Mouse (Mus musculus) adrenal gland, postnatal 14 days (tissue): Measurements from ENCODE around the gene Mecom. TPM values are rescaled to one million over a fixed set of nuclear protein-coding genes. Genes with fewer than 3 reads are reported as not detected.

Source experiments
- DNase-seq: peaks from one replicate; pipeline ENCODE4 v3.0.0; 2021; ENCODE audit warnings: mixed read lengths
- total RNA-seq: library from RNA; stranded (reverse); gene quantifications from 2 replicates; pipeline ENCODE4 v1.2.3, GENCODE M21; 2021

Mecom gene
- total RNA-seq, 1 experiment from 2014 or later, result 15.4 TPM

DNA sequence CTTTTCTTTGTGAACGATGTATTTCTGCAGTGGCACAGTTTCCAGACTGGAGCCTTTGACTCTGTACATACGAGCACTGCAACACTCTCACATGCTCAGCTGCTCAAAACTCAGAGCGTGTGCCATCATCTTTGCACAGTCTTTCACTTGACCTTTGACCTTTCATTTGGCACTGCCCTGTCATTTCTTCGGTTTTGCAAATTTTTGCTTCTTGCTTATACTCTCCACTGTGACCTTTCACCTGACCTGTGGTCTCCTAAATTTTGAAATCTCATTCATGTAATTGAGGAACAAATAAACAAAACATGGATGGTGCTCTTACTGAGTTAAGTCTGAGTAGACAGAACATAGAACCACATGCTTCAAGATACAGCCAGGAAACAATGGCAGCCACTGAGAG is 446.7 kb downstream of the Mecom start:
- no peak for DNase-seq

DNA sequence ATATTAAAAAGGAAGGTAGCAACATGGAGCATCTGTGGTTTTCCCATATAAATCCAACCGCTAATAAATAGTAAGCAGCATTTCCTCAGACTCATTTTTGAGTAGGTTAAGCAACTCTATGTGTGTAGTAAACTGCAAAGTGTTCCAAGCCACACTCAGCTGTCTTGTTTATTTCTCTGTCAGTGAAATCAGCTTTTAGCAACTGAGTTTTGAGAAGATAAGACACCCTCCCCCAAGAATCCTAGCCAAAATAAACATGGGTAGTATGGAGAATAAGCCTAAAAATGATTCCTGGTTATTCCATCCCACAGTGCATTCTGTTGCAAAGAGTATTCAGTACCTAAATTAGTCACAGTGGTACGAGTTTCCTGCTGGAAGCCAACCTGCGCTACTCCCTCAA is 450.1 kb downstream of the Mecom start:
- no peak for DNase-seq

DNA sequence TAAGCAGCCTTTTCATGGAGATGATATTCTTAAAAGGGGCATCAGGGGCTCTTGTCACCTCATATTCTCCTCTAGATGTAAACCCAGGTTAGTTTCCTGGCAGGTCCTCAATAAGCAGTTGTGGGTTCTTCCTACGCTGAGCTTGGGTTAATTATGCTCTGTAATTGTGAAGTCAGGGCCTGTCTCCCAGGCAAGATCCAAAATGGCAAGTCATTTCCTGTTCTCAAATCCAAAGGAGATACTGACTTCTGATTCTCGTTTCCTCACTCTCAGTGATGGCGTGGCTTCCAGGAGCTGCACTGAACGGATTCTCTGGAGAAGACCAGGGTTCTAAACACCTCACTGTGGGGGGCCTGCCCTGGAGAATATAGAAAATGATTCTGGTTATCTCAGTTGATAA is 450.7 kb downstream of the Mecom start:
- DNase-seq, result no peak

DNA sequence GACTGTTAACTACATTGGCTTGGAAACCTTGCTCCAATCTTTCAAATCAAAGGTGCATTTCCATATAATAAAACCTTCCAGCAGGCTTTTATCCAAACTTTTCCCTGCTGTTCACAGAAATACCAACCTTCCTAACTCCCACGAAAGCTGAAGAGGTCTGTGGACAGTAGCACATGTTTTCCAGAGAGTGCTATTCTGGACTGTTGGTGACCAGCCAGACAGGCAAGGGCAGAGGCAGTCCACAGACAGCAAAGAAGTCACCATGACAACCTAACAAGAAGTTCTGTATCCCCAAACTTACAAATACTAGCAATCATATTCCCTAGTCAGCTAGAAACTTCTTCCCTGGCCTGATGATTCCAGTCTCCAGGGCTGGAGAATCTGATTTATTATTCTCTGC is 454.8 kb downstream of the Mecom start:
- peak; percentile 20 for DNase-seq

DNA sequence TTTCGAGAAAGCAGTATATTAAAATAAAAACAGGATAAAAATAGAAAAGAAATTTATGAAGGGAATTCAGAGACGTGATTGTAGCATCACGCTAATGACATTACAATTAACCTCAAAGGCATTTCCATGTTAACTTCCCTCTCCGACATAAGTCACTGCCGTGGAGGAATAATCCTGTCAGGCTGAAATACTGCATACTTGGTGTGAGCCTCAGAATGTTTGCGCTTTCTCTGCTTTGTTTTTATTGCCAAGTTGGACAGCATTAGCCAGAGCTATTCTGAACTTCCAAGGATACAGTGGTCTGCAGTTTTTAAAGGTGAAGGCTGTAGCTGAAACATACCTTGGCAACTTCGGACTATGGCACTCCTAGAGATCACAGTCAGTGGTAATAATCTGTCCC is 455.3 kb downstream of the Mecom start:
- no peak for DNase-seq

DNA sequence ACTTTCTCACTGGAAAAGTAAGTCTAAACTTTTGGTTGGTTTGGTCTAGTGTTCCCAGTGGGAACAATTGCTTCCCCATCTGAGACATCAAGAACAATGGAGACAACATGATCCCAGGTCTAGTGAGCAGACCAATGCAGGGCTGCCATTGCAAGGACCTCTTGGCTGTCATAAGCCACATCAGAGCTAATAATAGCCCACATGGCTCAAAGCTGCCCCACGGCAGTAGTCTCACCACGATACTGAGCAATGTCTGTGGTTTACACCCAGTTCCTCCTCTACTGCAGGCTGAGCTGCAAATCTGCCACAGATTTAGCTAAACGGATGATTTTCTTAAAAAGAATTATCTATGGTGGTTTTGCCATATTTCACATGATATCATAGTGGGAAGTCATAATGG is 455.9 kb downstream of the Mecom start:
- no peak for DNase-seq

DNA sequence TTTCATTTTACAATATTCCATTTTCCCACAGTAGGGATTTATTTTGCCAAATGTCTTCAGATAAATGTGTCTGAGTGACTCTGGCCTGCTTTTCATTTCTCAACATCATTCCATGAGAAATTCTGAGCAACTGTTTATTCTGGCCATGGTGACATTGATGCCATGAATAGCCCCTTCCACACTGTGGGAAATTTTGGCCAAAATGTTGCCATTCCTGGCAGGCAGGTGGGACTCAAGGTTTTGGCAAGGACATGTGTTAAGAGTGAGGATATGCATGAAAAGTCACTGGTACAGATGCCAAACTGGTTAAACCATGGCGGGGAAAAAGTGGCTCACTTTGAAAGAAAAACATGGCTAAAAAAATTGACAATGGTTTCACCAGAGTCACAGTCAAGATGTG is 456.4 kb downstream of the Mecom start:
- no peak for DNase-seq

DNA sequence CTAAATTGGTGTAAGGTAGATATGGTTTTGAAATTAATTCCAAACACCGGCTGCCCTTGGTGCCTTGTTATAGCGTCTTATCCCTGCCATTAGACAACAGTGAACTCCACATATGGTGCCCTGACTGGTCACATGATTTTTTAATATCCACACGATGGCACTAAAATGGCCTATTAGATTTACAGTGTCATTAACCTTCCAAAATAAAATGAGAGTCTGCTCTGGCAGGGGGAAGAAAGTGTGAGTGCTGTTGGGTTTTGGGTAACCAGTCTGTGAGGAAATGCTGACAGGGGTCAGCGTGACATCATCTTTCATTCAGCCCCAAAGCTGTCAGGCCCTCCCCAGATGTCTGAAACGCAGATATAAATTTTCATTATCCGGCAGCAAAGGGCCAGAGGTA is 461.7 kb downstream of the Mecom start:
- DNase-seq, result no peak

DNA sequence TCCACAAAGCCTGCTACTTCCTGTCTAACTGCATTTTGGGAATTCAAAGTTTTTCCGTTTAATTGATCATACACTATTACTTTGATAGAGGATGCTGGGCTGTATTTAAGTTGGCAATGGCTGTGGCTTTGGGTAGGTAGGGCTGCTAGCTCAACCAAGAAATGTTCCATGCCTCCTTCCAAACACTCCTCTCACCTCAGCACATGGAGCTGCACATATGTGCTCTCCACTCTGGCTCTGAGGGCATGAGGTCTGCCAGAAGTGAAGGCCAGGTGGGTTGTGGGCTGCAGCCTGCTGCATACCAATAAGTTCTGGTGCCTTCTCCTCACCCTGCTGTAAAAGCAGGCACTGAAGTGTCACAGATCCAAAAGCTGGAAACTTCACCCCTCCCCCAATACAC is 464.0 kb downstream of the Mecom start:
- no peak for DNase-seq

DNA sequence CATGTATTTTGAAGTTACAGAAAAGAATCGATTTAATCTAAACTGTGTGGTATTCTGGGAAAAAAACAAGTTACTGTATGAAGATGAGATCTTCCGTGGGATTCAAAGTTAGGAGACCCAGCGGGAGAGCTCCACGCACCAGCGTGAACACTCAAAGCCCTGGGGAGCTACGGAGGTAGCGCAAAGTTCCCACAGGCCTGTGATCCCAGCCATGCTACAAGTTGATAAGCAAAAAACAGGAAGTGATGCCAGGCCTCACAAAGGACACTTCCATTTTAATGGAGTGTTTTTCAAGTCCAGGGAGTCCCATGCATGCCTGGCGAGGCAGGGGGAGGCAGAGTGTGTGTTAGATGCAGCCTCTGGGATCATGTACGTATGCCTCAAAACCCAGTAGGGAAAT is 464.5 kb downstream of the Mecom start:
- DNase-seq, result no peak

DNA sequence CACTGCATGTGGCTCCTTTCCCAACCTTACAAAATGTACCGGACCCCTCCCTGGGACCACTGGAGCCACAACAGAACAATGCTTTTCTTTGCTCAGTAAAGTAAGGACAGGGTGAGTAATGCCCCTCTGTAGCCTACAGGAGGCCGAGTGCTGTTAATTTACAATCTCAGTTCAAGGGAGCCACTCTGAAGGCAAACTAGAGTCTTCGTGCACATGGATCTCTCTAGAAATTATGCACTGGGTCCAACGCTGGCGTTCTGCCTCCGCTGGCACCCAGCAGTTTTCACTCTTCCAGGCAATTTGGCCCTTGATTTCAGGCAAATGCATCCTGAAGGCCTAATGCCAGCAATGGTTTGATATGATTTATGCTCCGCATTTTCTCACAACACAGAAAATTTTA is 467.0 kb downstream of the Mecom start:
- peak; percentile 53 for DNase-seq

DNA sequence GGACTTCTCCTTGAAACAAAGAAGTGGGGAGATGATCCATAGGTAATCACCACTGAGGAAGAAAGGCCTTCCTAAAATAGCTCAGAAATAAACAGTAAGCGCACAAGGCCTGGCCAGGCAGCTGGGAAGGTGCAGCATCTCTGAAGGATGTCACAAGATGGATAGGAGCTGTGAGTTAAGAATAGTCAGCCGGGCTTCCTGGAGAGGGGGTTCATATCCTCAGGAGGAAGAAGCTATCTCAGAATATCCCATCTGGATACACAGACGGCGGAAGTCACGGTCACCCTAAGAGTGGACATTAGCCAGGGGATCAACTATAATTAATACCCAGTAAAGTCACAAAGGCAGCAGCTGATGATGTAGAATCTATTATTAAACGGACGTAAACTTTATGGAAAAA is 471.3 kb downstream of the Mecom start:
- DNase-seq, result peak; percentile 7

DNA sequence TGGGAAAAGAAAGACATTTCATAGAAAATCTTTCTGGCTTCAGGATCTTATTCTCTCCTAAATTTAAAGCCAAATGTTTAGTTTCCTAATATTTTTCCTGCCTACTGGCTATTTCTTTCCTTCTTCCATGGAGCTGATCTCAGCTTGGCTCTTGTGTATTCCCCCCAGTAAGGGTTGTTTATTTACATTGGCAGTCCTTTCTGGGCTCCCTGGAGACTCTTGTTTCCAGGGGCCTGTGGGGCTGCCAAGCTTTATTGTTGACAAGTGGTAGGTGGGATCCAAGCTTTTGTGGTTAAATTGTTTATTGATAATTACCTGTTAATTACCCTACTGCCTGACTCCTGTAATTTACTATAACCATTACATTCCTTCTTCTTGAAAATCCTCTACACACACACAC is 476.5 kb downstream of the Mecom start:
- no peak for DNase-seq

DNA sequence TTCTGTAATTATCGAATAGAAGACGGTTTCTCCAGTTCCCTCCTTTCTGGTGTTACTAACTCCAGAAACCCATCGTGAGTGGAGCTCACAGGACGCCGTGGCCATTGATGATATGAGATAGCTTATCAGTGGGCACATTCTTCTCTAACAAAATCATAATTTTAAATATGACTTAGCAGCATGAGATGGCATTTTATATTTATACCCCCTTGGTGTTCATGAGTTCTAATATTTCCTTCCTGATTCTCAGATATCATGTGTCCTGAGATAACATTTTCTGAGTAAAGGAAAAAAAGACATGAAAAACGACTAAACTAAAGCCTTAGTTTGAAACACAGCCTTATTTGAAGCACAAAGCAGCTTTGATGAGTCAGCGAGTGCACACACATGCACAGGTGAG is 481.3 kb downstream of the Mecom start:
- no peak for DNase-seq

DNA sequence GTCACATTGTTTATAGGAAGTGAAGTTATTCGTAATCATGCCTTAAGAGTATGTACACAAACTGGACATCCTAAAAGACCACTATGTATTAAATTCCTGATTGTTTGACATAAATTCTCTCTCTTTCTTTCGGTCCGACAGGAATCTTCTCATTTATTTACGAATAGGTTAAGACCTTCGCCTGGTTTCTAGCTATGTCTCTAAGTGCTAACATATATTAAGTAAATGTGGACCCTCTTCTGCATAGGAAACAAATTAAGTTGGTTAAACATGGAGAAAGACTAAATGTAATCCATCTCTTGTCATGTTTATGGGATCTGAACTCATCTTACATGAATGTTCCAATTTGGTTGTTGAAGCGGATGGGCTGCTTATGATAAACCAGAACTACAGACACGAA is 487.8 kb downstream of the Mecom start:
- DNase-seq, result no peak

DNA sequence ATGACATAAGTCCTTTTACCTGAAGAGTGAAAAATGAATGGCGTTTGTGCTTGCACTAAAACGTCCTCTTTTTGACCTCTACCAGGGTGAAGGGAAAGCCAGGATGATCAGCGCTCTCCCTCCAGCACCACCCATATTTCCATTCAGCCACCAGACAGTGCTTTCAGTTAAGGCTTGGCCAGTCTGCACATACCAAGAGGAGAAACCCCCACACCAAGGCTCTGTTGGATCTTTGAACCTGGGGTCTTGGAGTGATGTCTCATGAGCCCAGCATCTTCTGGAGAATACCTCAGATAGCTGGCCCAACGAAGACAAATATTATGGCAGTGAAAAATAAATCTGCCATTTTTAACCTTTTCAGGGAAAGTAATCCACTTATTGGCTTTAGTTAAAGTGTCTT is 488.2 kb downstream of the Mecom start:
- no peak for DNase-seq

DNA sequence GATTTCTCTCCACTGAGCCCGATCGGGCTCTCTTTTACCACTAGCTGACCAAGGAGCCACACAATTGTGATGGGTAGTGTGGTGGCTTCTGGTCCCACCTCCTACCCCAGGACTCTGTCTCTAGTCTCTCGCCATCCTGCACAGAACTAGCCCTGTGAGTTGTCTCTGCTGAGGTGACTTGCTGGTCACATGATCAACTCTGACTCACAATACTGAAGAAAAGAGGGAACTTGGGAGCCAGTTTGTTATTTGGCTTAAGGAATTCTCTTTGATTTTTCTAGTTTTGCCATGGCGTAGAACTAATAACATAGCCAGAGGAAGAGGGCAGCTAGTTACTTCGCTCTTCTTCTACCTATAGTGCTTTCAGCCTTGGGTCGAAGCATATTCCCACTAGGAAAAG is 496.5 kb downstream of the Mecom start:
- DNase-seq, result no peak

DNA sequence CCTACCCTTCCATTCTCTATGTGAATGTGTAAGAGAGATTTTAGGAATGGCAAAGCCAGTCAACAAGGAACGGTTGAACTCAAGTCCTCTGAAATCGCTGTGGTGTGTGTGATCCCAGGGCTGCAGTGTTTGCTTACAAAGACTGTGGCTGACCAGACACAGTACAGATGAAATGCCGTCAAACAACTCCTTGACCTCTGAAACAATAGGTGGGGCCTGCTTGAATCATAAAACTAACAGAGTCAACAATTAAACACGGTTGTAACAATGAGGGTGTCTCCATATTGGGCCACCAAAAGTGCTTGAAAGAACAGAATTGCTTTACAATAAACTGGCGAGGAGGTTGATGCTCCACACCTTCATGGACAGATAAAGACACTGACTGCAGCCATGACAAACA is 497.0 kb downstream of the Mecom start:
- no peak for DNase-seq

DNA sequence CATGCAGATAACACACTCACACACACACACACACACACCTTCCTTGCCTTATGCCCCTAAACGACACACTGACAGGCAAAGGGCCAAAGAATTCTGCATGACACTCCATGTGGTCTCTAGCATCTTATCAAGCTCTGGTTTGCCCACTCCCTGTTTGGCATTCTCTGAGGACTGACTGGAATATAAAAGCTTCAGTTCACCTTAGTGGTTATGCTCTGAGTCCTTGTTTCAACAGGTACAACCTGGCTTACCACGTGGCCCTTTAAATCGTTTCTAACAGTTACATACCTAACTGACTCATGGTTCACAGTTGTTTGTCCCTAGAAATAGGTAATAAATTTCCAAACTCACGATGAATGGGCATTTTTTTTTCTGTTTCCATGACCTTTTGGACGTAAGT is 499.0 kb downstream of the Mecom start:
- DNase-seq, result no peak

DNA sequence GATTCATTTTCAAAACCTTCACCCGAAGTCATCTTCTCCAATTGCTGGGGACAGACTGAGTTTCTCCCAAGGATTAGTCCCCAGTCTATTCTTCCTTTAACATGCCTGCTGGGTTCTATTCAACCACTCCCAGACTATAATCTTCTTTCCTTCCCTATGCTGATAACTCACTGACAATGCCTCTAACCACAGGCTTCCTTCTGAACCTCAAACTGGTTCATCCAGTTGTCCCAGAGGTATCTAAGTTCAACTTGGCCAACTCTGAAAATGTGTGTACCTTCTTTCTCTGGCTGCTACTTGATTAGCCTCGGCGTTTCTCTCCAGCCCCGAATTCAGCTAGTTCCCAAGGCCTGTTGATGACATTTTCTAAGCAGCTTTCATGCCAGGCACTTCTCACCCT is 499.7 kb downstream of the Mecom start:
- DNase-seq, result no peak

DNA sequence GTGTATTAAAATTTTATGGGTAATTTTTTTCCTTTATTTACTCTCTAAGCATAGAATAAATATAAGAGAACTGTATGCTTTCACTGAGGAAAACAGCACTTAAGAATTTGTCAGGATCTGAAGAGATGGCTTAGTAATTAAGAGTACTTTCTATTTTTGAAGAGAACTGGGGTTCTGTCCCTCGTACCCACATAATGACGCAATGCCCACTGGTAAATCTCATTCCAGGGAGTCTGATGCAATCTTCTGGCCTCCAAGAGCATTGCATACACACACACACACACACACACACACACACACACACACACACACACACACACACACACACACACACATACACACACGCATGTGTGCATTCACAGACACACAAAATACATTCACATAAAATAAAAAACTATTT is 504.3 kb downstream of the Mecom start:
- no peak for DNase-seq

DNA sequence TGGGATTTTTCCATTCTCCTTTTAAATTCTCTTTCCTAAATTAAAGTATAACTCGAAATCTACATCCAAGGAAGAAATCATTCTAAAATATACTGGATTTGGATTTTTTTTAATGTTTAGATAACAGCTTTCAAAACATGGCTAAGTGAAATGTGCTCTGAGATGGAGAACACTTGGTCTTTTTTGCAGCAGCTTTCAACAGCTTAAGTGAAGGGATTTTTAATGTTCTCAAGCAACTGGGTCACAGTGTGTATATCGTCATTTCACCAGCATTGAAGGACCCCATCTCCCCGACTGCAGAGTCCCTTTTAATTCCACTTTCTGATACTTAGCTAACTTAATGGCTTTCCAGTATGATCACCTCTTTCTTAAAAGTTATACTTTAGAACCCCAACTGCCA is 509.3 kb downstream of the Mecom start:
- DNase-seq, result no peak

DNA sequence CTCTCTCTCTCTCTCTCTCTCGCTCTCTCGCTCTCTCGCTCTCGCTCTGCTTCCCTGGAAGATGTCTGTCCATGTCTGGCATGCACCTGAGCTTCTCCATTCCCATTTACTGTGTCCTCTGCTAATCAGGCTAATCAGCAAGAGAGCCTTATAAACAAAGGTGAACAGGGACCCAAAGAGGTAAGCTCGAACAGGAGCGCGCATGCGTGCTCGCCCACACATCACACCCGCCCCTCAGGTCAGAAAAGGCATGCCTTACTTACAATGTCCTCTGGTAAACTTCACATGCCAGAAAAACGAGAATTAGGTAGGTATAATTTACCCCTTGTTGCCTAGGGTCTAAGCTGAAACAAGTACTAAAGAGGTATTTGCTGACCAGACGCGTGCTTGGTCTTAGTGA is 527.8 kb downstream of the Mecom start:
- no peak for DNase-seq

DNA sequence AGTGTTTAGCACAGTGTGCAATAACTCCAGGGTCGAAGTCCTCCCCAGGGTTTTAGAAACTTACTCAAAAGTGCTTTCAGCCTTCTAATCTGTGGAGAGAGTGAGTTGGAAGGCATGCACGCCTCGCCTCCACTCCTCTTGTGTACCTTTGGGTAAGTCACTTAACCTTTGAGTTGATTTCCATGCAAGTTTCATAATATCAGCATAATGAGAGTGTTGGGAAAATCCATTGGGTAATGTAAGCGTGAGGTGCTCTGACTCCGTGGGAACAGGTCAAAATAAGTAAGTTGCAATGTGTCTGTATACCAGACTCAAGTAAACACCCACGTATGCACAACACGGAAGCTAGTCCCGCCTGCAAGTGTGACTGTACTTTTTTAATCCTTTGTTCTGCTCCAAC is 528.4 kb downstream of the Mecom start:
- no peak for DNase-seq

DNA sequence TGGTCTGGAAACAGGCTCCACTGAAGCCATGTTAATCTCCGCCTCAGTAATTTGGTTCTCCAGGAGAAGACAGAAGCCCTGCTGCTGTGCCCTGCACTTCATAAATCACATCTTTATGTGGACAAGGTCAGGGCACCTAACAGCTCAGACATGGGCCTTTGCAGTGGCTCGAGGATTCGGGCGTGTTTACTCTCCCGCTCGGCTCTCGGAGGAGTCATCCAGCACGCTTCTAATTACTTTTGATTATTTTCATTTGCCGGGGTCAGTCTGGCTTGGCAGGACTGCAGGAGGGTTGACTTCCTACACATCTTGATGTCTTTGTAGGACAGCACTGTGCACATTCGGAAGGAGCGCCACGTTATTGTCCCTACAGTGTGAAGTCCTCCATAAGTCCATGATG is 529.6 kb downstream of the Mecom start:
- no peak for DNase-seq

DNA sequence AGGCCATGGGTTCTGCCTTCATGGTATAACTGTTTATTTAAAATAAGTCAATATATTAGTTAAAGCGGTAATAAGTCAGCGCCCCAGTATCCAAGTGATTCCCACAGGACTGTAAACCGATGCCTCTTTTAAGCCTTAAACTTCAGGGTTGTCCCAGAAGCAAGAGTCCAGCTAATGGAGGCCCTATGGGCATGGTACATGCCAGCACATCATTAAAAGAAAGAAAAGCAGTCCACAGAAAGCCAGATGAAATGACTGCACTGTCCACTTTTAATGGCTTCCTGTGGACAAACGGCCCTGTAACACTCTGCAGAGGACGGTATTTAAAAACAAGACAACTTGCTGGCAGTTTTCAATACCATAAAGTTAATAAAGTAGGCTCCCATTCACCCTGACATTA is 531.0 kb downstream of the Mecom start:
- DNase-seq, result no peak
